Mouse (Mus musculus) embryonic fibroblast, embryonic 13.5 days (primary cell): Measurements from ENCODE around the gene Rasgrp4.

ENCODE experiments used
- CTCF ChIP-seq: IDR thresholded peaks from 2 replicates; pipeline ENCODE4 v1.5.1; 2011; ENCODE audit warnings: mild to moderate bottlenecking, control low read depth, low read length, moderate library complexity, borderline replicate concordance; ENCODE audit not compliant: insufficient read depth
- POLR2A ChIP-seq: IDR thresholded peaks from 2 replicates; pipeline ENCODE4 v1.6.1; 2011; ENCODE audit warnings: low read depth, mild to moderate bottlenecking, control low read depth, low read length, moderate library complexity

GRCm38 (mm10) chr7:29137429-29137828 lies 2.8 kb downstream of the Rasgrp4 start:
- TF ChIP-seq POLR2A (no peak), CTCF (no peak)
